Mouse (Mus musculus): ENCODE measurements around the gene Ppil1. TPM values are rescaled to one million over a fixed set of nuclear protein-coding genes. Genes with fewer than 3 reads are reported as not detected.
"Not testable (repeated sequence)": the region's sequence is repeated elsewhere in the genome, so short reads cannot be mapped to it uniquely, and the experiment has no call there.

Ppil1 gene
- polyA plus RNA-seq, 1 experiment from 2014 or later = 117 TPM

- peak overlapping the region; percentile 33; the same call in 1 of the 2 replicates for H3K9ac ChIP-seq
- H3K4me2 ChIP-seq (replicated peaks) = no peak overlapping the region
- peaks cover 48% of the 10 kb centered on the region for H3K36me3 ChIP-seq
- no peak overlapping the region for H3K4me3 ChIP-seq
- no peaks in the 10 kb centered on the region for H3K9me3 ChIP-seq
- peaks cover 21% of the 10 kb centered on the region for H3K4me1 ChIP-seq
- ATAC-seq (ENCODE audit: low FRiP score, low read depth) = peak; percentile 38; the same call in 1 of the 2 replicates
- H3K27ac ChIP-seq = no peak overlapping the region
- H3K27me3 ChIP-seq (replicated peaks) = no peaks in the 10 kb centered on the region
- 6% methylated on average over 3 of the region's 3 CpGs for WGBS
Measured at GRCm38 (mm10) chr17:29259489-29259888, 4.5 kb downstream of the Ppil1 start.

GRCm38 (mm10) chr17:29258921-29259320 is 5.1 kb downstream of the Ppil1 start:
- Histone ChIP-seq H3K36me3 (peaks cover 53% of the 10 kb centered on the region), H3K4me1 (peaks cover 17% of the 10 kb centered on the region), H3K9ac (no peak overlapping the region; the same call in 1 of the 2 replicates), H3K27ac (no peak overlapping the region), H3K9me3 (no peaks in the 10 kb centered on the region), H3K4me2 (replicated peaks) (no peak overlapping the region), H3K27me3 (replicated peaks) (no peaks in the 10 kb centered on the region), H3K4me3 (no peak overlapping the region)
- ATAC-seq (ENCODE audit: low FRiP score, low read depth) = no peak
- 97% methylated on average over 2 of the region's 2 CpGs for WGBS

- Histone ChIP-seq H3K4me2 (replicated peaks) (no peak overlapping the region), H3K27ac (no peak overlapping the region), H3K9ac (no peak overlapping the region), H3K9me3 (no peaks in the 10 kb centered on the region), H3K36me3 (peaks cover 56% of the 10 kb centered on the region), H3K27me3 (replicated peaks) (no peaks in the 10 kb centered on the region), H3K4me1 (peaks cover 15% of the 10 kb centered on the region), H3K4me3 (no peak overlapping the region)
- ATAC-seq (ENCODE audit: low FRiP score, low read depth) = no peak
- WGBS = 87% methylated on average over 10 of the region's 10 CpGs
Measured at GRCm38 (mm10) chr17:29258025-29258558, 5.9 kb downstream of the Ppil1 start.

- Histone ChIP-seq H3K4me1 (0 out of 2 replicates have a peak, but pooled peaks cover 5% of the 10 kb centered on the region), H3K9me3 (no peaks in the 10 kb centered on the region), H3K27me3 (replicated peaks) (no peaks in the 10 kb centered on the region), H3K27ac (no peak overlapping the region), H3K9ac (no peak overlapping the region), H3K4me3 (no peak overlapping the region), H3K36me3 (peaks cover 64% of the 10 kb centered on the region), H3K4me2 (replicated peaks) (no peak overlapping the region)
- whole genome bisulfite sequencing = 94% methylated on average over 10 of the region's 10 CpGs
- ATAC-seq (ENCODE audit: low FRiP score, low read depth) = no peak
Measured at GRCm38 (mm10) chr17:29257001-29257511, 6.9 kb downstream of the Ppil1 start.

GRCm38 (mm10) chr17:29256507-29256906 is 7.5 kb downstream of the Ppil1 start:
- Histone ChIP-seq H3K27ac (no peak overlapping the region), H3K4me1 (0 out of 2 replicates have a peak, but pooled peaks cover 6% of the 10 kb centered on the region), H3K4me3 (no peak overlapping the region), H3K27me3 (replicated peaks) (no peaks in the 10 kb centered on the region), H3K36me3 (peaks cover 66% of the 10 kb centered on the region), H3K9me3 (no peaks in the 10 kb centered on the region), H3K4me2 (replicated peaks) (no peak overlapping the region), H3K9ac (no peak overlapping the region)
- no peak for ATAC-seq (ENCODE audit: low FRiP score, low read depth)
- 82% methylated on average over 6 of the region's 6 CpGs for WGBS

GRCm38 (mm10) chr17:29254784-29255183 is 9.2 kb downstream of the Ppil1 start:
- WGBS = 90% methylated on average over 6 of the region's 6 CpGs
- not testable (repeated sequence) for ATAC-seq (ENCODE audit: low FRiP score, low read depth); H3K4me1 ChIP-seq; H3K9me3 ChIP-seq; H3K4me2 ChIP-seq (replicated peaks); H3K4me3 ChIP-seq; H3K27me3 ChIP-seq (replicated peaks); H3K9ac ChIP-seq; H3K27ac ChIP-seq
- peaks cover 65% of the 10 kb centered on the region for H3K36me3 ChIP-seq

GRCm38 (mm10) chr17:29253684-29254083 is 10.3 kb downstream of the Ppil1 start:
- Histone ChIP-seq H3K4me3 (no peak overlapping the region), H3K9ac (no peak overlapping the region), H3K9me3 (no peaks in the 10 kb centered on the region), H3K36me3 (peaks cover 70% of the 10 kb centered on the region), H3K27me3 (replicated peaks) (no peaks in the 10 kb centered on the region), H3K4me1 (0 out of 2 replicates have a peak, but pooled peaks cover 7% of the 10 kb centered on the region), H3K4me2 (replicated peaks) (no peak overlapping the region), H3K27ac (no peak overlapping the region)
- WGBS = 63% methylated on average over 9 of the region's 9 CpGs
- ATAC-seq (ENCODE audit: low FRiP score, low read depth) = no peak

GRCm38 (mm10) chr17:29253236-29253635 is 10.8 kb downstream of the Ppil1 start:
- 93% methylated on average over 2 of the region's 2 CpGs for WGBS
- ATAC-seq (ENCODE audit: low FRiP score, low read depth) = no peak

GRCm38 (mm10) chr17:29251608-29252390 is 12.2 kb downstream of the Ppil1 start:
- no peak for ATAC-seq (ENCODE audit: low FRiP score, low read depth)
- 0 out of 2 replicates have a peak, but pooled peaks cover 7% of the 10 kb centered on the region for H3K4me1 ChIP-seq
- peaks cover 52% of the 10 kb centered on the region for H3K36me3 ChIP-seq
- H3K9me3 ChIP-seq = no peaks in the 10 kb centered on the region
- H3K4me2 ChIP-seq (replicated peaks) = no peak overlapping the region
- H3K27ac ChIP-seq = no peak overlapping the region
- H3K27me3 ChIP-seq (replicated peaks) = no peaks in the 10 kb centered on the region
- no peak overlapping the region for H3K9ac ChIP-seq
- H3K4me3 ChIP-seq = no peak overlapping the region
- WGBS = 89% methylated on average over 15 of the region's 15 CpGs

More at GRCm38 (mm10) chr17:29253236-29253635, 10.8 kb downstream of the Ppil1 start:
- H3K4me1 ChIP-seq = 0 out of 2 replicates have a peak, but pooled peaks cover 7% of the 10 kb centered on the region
- no peak overlapping the region for H3K4me3 ChIP-seq
- H3K4me2 ChIP-seq (replicated peaks) = no peak overlapping the region
- no peak overlapping the region for H3K9ac ChIP-seq
- H3K27ac ChIP-seq = no peak overlapping the region
- no peaks in the 10 kb centered on the region for H3K9me3 ChIP-seq
- no peaks in the 10 kb centered on the region for H3K27me3 ChIP-seq (replicated peaks)
- H3K36me3 ChIP-seq = peaks cover 67% of the 10 kb centered on the region

- not testable (repeated sequence) for H3K9ac ChIP-seq; H3K27me3 ChIP-seq (replicated peaks); H3K4me1 ChIP-seq; ATAC-seq (ENCODE audit: low FRiP score, low read depth); H3K9me3 ChIP-seq; H3K4me2 ChIP-seq (replicated peaks); H3K27ac ChIP-seq; H3K4me3 ChIP-seq
- peaks cover 49% of the 10 kb centered on the region for H3K36me3 ChIP-seq
- 89% methylated on average over 14 of the region's 14 CpGs for WGBS
Measured at GRCm38 (mm10) chr17:29251006-29251405, 13.0 kb downstream of the Ppil1 start.

GRCm38 (mm10) chr17:29249512-29249911 is 14.5 kb downstream of the Ppil1 start:
- H3K4me2 ChIP-seq (replicated peaks) = no peak overlapping the region
- peaks cover 16% of the 10 kb centered on the region for H3K4me1 ChIP-seq
- peaks cover 42% of the 10 kb centered on the region for H3K36me3 ChIP-seq
- 60% methylated on average over 9 of the region's 9 CpGs for WGBS
- no peak overlapping the region for H3K27ac ChIP-seq
- H3K4me3 ChIP-seq = no peak overlapping the region
- H3K9ac ChIP-seq = no peak overlapping the region
- H3K9me3 ChIP-seq = no peaks in the 10 kb centered on the region
- no peaks in the 10 kb centered on the region for H3K27me3 ChIP-seq (replicated peaks)
- no peak for ATAC-seq (ENCODE audit: low FRiP score, low read depth)

GRCm38 (mm10) chr17:29247881-29248280 is 16.1 kb downstream of the Ppil1 start:
- Histone ChIP-seq H3K9ac (no peak overlapping the region), H3K4me3 (no peak overlapping the region), H3K36me3 (peaks cover 31% of the 10 kb centered on the region), H3K9me3 (no peaks in the 10 kb centered on the region), H3K4me2 (replicated peaks) (no peak overlapping the region), H3K27ac (no peak overlapping the region), H3K27me3 (replicated peaks) (no peaks in the 10 kb centered on the region), H3K4me1 (peaks cover 26% of the 10 kb centered on the region)
- whole genome bisulfite sequencing = 85% methylated on average over 13 of the region's 13 CpGs
- no peak for ATAC-seq (ENCODE audit: low FRiP score, low read depth)

All from neural tube, embryonic 12.5 days (tissue).